Mouse (Mus musculus): ENCODE data around the gene Gbp2. TPM values are rescaled to one million over a fixed set of nuclear protein-coding genes. Genes with fewer than 3 reads are reported as not detected.

Gene Gbp2
- total and polyA plus RNA-seq, 3 experiments = 22.5 to 48.4 (median 36.5) TPM

DNA sequence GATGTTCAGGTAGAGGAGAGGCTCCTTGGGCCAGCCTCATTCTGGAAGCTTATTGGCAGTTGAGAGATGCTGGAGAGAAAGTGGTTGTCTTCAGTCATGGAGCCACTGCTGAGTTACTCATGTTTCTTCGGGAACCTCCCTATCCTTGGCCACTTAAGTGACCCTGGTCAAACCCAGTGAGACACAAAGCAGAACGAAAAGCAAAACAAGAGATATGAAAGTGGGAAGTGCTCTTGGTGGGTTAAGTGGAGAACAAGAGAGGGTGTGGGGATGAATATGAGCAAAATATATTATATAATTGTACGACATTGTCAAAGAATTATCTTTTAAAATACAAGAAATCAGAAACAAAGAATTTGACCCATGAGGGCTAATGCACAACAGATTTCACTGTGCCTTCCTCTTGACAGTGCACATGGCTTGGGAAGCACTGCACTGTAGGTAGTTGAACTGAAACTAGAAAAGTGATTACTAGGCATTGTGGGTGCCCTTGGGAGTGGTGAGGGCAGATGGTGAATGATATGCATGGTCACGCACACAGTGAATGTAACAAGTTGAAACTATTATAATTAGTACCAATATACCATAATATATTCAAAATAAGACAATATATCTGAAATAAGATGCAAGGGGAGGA lies 29.9 kb upstream of the Gbp2 start (continued):
- TF ChIP-seq ZC3H11A (IDR thresholded peaks at IDR 0.05; ENCODE audit: low read depth, low read length) = no peak
- peak; percentile 36; the same call in 1 of the 2 replicates for TF ChIP-seq MXI1 (IDR thresholded peaks at IDR 0.05; ENCODE audit: low read depth, low read length)
- no peak for TF ChIP-seq ELF1 (IDR thresholded peaks at IDR 0.05; ENCODE audit: low read depth, low read length)
- TF ChIP-seq ZKSCAN1 (IDR thresholded peaks at IDR 0.05; ENCODE audit: borderline replicate concordance, low read depth, low read length) = no peak
- TF ChIP-seq EP300 (IDR thresholded peaks at IDR 0.05; ENCODE audit: low read length) = peak; percentile 39
- no peak for TF ChIP-seq CHD1 (IDR thresholded peaks at IDR 0.05; ENCODE audit: low read depth, low read length)
- no peak for TF ChIP-seq KAT2A (IDR thresholded peaks at IDR 0.05; ENCODE audit: insufficient replicate concordance, low read length)
- no peak for TF ChIP-seq TCF12 (IDR thresholded peaks at IDR 0.05; ENCODE audit: low read depth, low read length)
- TF ChIP-seq CTCF (conservative IDR thresholded peaks at IDR 0.05 in 1 of 2, IDR thresholded peaks at IDR 0.05 in 1 of 2; ENCODE audit: low read depth in 2 of 2, low read length in 2 of 2) = no peak
- TF ChIP-seq POLR2A (IDR thresholded peaks at IDR 0.05; ENCODE audit: low read depth, low read length) = no peak
- TF ChIP-seq RCOR1 (conservative IDR thresholded peaks at IDR 0.05; ENCODE audit: low read depth, low read length) = no peak
- no peak for TF ChIP-seq GABPA (IDR thresholded peaks at IDR 0.05; ENCODE audit: insufficient replicate concordance, low read depth, low read length)
- no peak for TF ChIP-seq TBP (conservative IDR thresholded peaks at IDR 0.05; ENCODE audit: low read depth, low read length)
- TF ChIP-seq MAX (IDR thresholded peaks at IDR 0.05; ENCODE audit: low read length) = peak; percentile 54; the same call in 1 of the 2 replicates
- peak; percentile 69 for TF ChIP-seq BHLHE40 (IDR thresholded peaks at IDR 0.05; ENCODE audit: low read depth, low read length)
- TF ChIP-seq JUND (conservative IDR thresholded peaks at IDR 0.05; ENCODE audit: low read depth, low read length) = no peak
- no peak for TF ChIP-seq ETS1 (conservative IDR thresholded peaks at IDR 0.05; ENCODE audit: low read depth, low read length)
- no peak for TF ChIP-seq NRF1 (IDR thresholded peaks at IDR 0.05; ENCODE audit: low read depth, low read length)
- TF ChIP-seq HCFC1 (IDR thresholded peaks at IDR 0.05; ENCODE audit: low read depth, low read length) = no peak

DNA sequence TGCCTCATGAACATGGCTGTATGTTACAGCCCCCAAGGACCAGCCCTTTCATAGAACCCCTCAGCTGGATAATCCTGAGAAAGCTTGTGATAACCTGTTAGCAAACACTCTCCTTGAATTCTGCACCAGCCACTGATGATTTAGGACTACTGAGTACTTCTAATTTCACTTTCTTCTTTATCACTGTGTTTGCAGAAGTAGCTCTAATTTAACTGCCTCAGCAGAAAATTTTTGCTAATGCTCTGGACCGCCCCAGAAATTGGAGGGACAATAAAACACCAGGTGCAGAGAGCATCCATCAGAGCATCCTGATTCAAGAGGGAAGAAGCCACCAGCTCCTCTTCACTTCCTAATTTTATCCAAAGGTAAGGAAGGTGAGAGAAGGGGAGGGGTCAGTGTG lies 25.9 kb upstream of the Gbp2 start, which contains the start of gene Gbp2b:
TSS of gene Gbp2b (plus strand) at position 301 of the 400 bp plus-strand sequence.
- H3K27ac ChIP-seq (ENCODE audit: insufficient read depth, low read depth) = no peak within 1 kb of the TSS
- TF ChIP-seq MAFK (IDR thresholded peaks at IDR 0.05; ENCODE audit: insufficient replicate concordance, low read length) = 0 out of 2 replicates have a peak, but pooled peaks have one; percentile 18
- TF ChIP-seq BHLHE40 (IDR thresholded peaks at IDR 0.05; ENCODE audit: low read depth, low read length) = no peak
- H3K4me2 ChIP-seq (ENCODE audit: insufficient read depth, low read depth, poor library complexity, severe bottlenecking) = no peak within 1 kb of the TSS
- H3K4me3 ChIP-seq (replicated peaks in 1 of 3; ENCODE audit: low read depth in 2 of 3, low read length in 2 of 3, poor library complexity in 1 of 3) = no peak within 1 kb of the TSS
- H3K36me3 ChIP-seq (replicated peaks in 1 of 2; ENCODE audit: control insufficient read depth in 1 of 2, insufficient read depth in 1 of 2, low read length in 1 of 2) = no peaks in the 10 kb centered on the region
- H3K9me3 ChIP-seq (replicated peaks; ENCODE audit: low read length) = peaks cover 3% of the 10 kb centered on the region
- H3K9ac ChIP-seq (ENCODE audit: insufficient read depth, low read depth) = no peak within 1 kb of the TSS
- DNase-seq (ENCODE audit: extremely low read depth) = no peak
- H3K27me3 ChIP-seq (replicated peaks) = no peaks in the 10 kb centered on the region
- dilution Hi-C loops (cut with MboI; ENCODE audit: extremely low pct_ligation_motif_present, extremely low pct_unique_long_range_greater_than_20kb, low sequenced_read_pairs) (no loop called here), in situ Hi-C loops (cut with MboI; ENCODE audit: low pct_ligation_motif_present, low pct_unique_long_range_greater_than_20kb, low sequenced_read_pairs) (no loop called here)
- no peaks in the 10 kb centered on the region for H3K79me2 ChIP-seq (replicated peaks; ENCODE audit: control insufficient read depth, extremely low read depth, insufficient read depth, poor library complexity, severe bottlenecking)
- H3K4me1 ChIP-seq (ENCODE audit: control insufficient read depth in 1 of 2, insufficient read depth in 2 of 2) = peaks cover 31 to 70% of the 10 kb centered on the region in 2 experiments

All from CH12.LX (cell line).